Mouse (Mus musculus) midbrain, embryonic 14.5 days (tissue): ENCODE measurements around the gene Maml3. TPM values are rescaled to one million over a fixed set of nuclear protein-coding genes. Genes with fewer than 3 reads are reported as not detected.

Experiments
- ATAC-seq: fragments of 200-750 bp; cut with Nextera tagmentation; 2 replicates; pipeline ENCODE4 v1.8.0; 2017; ENCODE audit warnings: moderate number of reproducible peaks, moderate library complexity; ENCODE audit not compliant: low FRiP score, low TSS enrichment
- DNase-seq: peaks from one replicate; pipeline ENCODE4 v3.0.0-alpha.2; 2015
- H3K27ac ChIP-seq: fragments of 300-500 bp; sonication (generic); replicated peaks from 2 replicates; pipeline ENCODE4 v1.5.1; 2014; ENCODE audit warnings: mild to moderate bottlenecking, low read depth, low read length, moderate library complexity
- H3K27me3 ChIP-seq: fragments of 300-500 bp; sonication (generic); 2 replicates; pipeline ENCODE4 v1.6.1; 2014; ENCODE audit warnings: low read length, control low read depth, mixed read lengths; ENCODE audit not compliant: control insufficient read depth, insufficient read depth
- H3K36me3 ChIP-seq: fragments of 300-500 bp; sonication (generic); 2 replicates; pipeline ENCODE4 v1.6.1; 2014; ENCODE audit warnings: low read length, control low read depth; ENCODE audit not compliant: control insufficient read depth, insufficient read depth
- H3K4me1 ChIP-seq: fragments of 300-500 bp; sonication (generic); 2 replicates; pipeline ENCODE4 v1.6.1; 2014; ENCODE audit warnings: mild to moderate bottlenecking, antibody characterized with exemption, low read length, control low read depth; ENCODE audit not compliant: control insufficient read depth, insufficient read depth
- H3K4me2 ChIP-seq: fragments of 300-500 bp; sonication (generic); 2 replicates; pipeline ENCODE4 v1.6.1; 2014; ENCODE audit warnings: mild to moderate bottlenecking, low read length, moderate library complexity
- H3K4me3 ChIP-seq: fragments of 300-500 bp; sonication (generic); replicated peaks from 2 replicates; pipeline ENCODE4 v1.5.1; 2014; ENCODE audit warnings: low read depth, low read length
- H3K9ac ChIP-seq: fragments of 300-500 bp; sonication (generic); replicated peaks from 2 replicates; pipeline ENCODE4 v1.6.1; 2014; ENCODE audit warnings: mild to moderate bottlenecking, low read length, moderate library complexity
- H3K9me3 ChIP-seq: fragments of 300-500 bp; sonication (generic); 2 replicates; pipeline ENCODE4 v1.6.1; 2016; ENCODE audit warnings: low read length, control low read depth, mixed read lengths; ENCODE audit not compliant: control insufficient read depth
- WGBS: fragments of 180-500 bp; shearing (Covaris S2); extraction: QIAGEN DNeasy Blood & Tissue Kit; methylation state at CpG from one replicate; pipeline ENCODE4 v1.1.7; 2014; 5-methylcytosine and 5-hydroxymethylcytosine counted together
- polyA plus RNA-seq: library from polyadenylated mRNA; unstranded; fragments of >200 nt; fragmentation: Nextera tagmentation; extraction: Ambion mirVana; gene quantifications from 2 replicates; pipeline ENCODE4 v1.2.1, GENCODE M21; 2014

The Maml3 gene
- polyA plus RNA-seq, 1 experiment from 2014 or later, result 10.3 TPM

DNA sequence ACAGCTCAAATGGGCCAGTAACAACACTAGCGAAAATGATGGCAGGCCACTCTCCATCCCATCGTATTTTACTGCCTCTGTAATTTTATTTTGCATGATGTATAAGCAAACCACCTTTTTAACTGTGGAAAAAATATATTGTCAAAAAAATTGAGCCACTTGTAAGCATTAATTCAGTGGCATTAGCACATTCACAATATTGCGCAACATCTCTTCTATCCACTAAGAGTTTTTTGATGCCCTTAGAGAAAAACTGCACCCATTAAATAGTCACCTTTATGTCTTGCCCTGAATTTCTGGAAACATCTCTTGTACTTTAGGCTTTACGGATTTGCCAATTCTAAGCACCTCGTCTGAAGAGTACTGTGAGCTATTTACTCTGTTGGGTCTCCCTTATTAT lies 347.8 kb downstream of the Maml3 start:
- Histone ChIP-seq H3K4me3 (no peak overlapping the region), H3K27ac (no peak overlapping the region), H3K4me2 (no peak overlapping the region), H3K27me3 (no peaks in the 10 kb centered on the region), H3K36me3 (no peaks in the 10 kb centered on the region), H3K9me3 (no peaks in the 10 kb centered on the region), H3K4me1 (0 out of 2 replicates have a peak, but pooled peaks cover 8% of the 10 kb centered on the region), H3K9ac (no peak overlapping the region)
- 96% methylated on average over 5 of the region's 5 CpGs for WGBS
- ATAC-seq (no peak), DNase-seq (no peak)

DNA sequence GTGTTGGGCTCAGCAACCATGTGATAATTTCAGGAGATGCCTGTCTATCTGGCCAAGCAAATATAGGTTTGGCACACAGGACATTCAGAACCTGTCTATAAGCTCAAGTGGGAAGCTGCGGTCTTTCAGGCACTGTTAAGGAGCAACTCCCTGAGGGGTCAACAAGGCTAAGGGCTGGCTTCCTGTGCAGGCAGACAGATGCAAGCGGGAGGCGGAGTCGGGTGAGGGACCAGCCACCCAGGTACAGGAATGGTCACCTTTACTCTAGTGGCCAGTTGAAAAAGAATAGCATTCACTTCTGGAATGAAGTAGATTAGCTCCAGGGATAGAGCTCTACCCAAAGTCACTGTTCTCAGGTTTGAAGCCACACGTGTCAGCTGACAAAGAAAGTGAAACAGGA lies 348.6 kb downstream of the Maml3 start:
- ATAC-seq, result no peak
- 97% methylated on average over 5 of the region's 5 CpGs for WGBS

DNA sequence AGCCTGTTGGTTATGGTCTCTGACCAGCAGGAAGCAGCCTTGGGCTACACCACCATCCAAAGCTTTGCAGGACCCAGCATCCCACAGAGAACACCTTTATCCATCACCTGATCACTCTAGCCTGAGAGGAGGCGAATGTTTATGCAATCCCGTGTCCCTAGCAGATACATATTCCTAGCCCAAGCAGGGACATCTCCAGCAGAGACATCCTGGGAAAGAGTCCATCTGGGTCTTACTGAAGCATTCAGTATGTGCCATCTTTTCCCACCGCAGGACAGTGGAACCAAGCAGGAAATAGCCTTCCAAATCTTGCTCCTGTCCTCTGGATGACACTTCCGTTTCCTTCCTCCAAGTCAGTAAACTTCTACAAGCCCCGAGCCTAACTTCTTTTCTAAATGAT lies 351.6 kb downstream of the Maml3 start:
- H3K4me3 ChIP-seq, result no peak overlapping the region
- WGBS, result 89% methylated on average over 5 of the region's 5 CpGs
- peaks cover 25% of the 10 kb centered on the region for H3K4me1 ChIP-seq
- no peak for DNase-seq
- no peaks in the 10 kb centered on the region for H3K27me3 ChIP-seq
- H3K27ac ChIP-seq, result no peak overlapping the region
- H3K4me2 ChIP-seq, result no peak overlapping the region
- no peaks in the 10 kb centered on the region for H3K36me3 ChIP-seq
- no peaks in the 10 kb centered on the region for H3K9me3 ChIP-seq
- no peak for ATAC-seq
- H3K9ac ChIP-seq, result no peak overlapping the region

More for the DNA sequence above, 348.6 kb downstream of the Maml3 start:
- Histone ChIP-seq H3K27me3 (no peaks in the 10 kb centered on the region), H3K4me2 (no peak overlapping the region), H3K9ac (no peak overlapping the region), H3K4me1 (0 out of 2 replicates have a peak, but pooled peaks cover under 1% of the 10 kb centered on the region), H3K36me3 (no peaks in the 10 kb centered on the region), H3K27ac (no peak overlapping the region), H3K9me3 (no peaks in the 10 kb centered on the region), H3K4me3 (no peak overlapping the region)
- DNase-seq, result no peak

DNA sequence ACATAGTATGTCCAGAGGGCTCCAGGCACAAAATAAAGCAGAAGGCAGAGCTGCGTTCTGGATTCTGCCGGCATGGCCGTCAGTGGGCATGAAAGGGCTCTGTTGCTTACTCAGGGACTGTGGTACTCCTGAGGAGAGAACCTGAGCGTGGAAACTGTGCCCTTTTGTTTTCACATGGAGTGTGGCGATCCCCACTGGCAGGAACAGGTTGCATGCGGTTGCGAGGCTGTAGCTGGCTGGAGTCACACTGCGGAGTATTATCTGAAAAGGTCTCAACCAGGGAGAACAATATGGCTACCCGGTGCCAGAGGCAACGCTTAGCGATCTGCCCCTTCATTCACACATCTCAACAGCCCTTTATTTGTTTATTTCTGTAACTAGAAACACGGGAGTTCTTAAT lies 353.4 kb downstream of the Maml3 start:
- no peaks in the 10 kb centered on the region for H3K9me3 ChIP-seq
- H3K4me3 ChIP-seq, result no peak overlapping the region
- no peak overlapping the region for H3K9ac ChIP-seq
- H3K27me3 ChIP-seq, result no peaks in the 10 kb centered on the region
- peak overlapping the region; percentile 92 for H3K27ac ChIP-seq
- DNase-seq, result no peak
- ATAC-seq, result no peak
- H3K4me2 ChIP-seq, result no peak overlapping the region
- no peaks in the 10 kb centered on the region for H3K36me3 ChIP-seq
- WGBS, result 62% methylated on average over 12 of the region's 12 CpGs
- peaks cover 26% of the 10 kb centered on the region for H3K4me1 ChIP-seq

DNA sequence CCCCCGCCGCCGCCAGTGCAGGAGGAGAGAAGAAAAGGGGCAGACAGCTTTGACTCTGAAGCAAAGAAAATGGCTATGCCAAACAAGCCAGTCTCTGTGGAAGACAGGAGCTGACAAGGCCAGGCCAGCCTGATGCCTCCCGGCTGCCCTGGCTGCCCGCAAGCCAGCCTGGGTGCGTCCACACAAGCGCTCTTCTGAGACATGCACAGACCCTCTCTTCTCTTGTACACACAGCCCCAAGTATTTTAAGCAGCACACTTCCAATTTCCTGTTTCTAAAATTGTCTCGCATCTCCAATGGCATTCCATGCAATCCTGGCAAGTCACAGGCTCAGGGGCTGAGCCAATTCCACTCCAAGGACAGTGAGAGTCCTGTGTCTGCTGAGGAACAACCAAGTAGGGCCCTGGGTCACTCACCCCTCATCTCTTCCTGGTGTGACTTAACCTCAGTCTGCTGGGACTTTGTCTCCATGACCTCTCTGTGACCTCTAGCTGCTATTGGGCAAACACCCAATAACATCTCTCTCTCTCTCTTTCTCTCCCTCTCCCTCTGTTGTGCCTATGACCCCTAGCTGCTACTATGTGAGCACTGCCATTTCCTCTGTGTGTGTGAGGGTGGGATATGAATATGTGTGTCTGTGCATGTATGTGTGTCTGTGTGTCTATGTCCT lies 354.9 kb downstream of the Maml3 start:
- ATAC-seq, result peak; percentile 58; the same call in 1 of the 2 replicates
- H3K4me2 ChIP-seq, result peak overlapping the region; percentile 23; the same call in 1 of the 2 replicates
- H3K27ac ChIP-seq, result peak overlapping the region; percentile 92
- peaks cover 26% of the 10 kb centered on the region for H3K4me1 ChIP-seq
- no peaks in the 10 kb centered on the region for H3K27me3 ChIP-seq
- WGBS, result 17% methylated on average over 8 of the region's 8 CpGs
- H3K9ac ChIP-seq, result peak overlapping the region; percentile 30; the same call in 1 of the 2 replicates
- H3K36me3 ChIP-seq, result no peaks in the 10 kb centered on the region
- no peaks in the 10 kb centered on the region for H3K9me3 ChIP-seq
- no peak for DNase-seq
- H3K4me3 ChIP-seq, result no peak overlapping the region

DNA sequence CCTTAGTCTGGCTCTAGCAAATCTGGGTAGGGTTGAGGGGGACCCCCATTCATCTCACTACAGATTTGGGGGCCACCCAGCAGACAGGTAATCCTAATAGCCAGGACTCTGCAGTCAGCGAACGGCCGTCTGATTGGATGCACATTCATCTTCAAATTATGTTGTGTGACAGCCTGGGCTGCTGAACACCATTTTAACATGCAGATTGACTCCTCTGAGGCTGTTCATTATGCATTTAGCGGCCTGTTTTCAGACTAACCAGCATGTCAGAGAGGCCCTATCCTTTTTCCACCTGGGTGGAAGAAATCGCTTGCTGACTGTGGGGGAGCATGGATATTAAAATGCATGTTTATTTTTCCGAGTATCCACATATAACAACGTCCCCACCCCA lies 355.5 kb downstream of the Maml3 start:
- H3K4me2 ChIP-seq, result peak overlapping the region; percentile 23; the same call in 1 of the 2 replicates
- H3K9me3 ChIP-seq, result no peaks in the 10 kb centered on the region
- peak overlapping the region; percentile 30; the same call in 1 of the 2 replicates for H3K9ac ChIP-seq
- H3K36me3 ChIP-seq, result no peaks in the 10 kb centered on the region
- peak overlapping the region; percentile 92 for H3K27ac ChIP-seq
- 7% methylated on average over 7 of the region's 7 CpGs for WGBS
- ATAC-seq (peak; percentile 74; the same call in 1 of the 2 replicates), DNase-seq (peak; percentile 73)
- H3K27me3 ChIP-seq, result no peaks in the 10 kb centered on the region
- H3K4me1 ChIP-seq, result peaks cover 26% of the 10 kb centered on the region
- H3K4me3 ChIP-seq, result no peak overlapping the region

DNA sequence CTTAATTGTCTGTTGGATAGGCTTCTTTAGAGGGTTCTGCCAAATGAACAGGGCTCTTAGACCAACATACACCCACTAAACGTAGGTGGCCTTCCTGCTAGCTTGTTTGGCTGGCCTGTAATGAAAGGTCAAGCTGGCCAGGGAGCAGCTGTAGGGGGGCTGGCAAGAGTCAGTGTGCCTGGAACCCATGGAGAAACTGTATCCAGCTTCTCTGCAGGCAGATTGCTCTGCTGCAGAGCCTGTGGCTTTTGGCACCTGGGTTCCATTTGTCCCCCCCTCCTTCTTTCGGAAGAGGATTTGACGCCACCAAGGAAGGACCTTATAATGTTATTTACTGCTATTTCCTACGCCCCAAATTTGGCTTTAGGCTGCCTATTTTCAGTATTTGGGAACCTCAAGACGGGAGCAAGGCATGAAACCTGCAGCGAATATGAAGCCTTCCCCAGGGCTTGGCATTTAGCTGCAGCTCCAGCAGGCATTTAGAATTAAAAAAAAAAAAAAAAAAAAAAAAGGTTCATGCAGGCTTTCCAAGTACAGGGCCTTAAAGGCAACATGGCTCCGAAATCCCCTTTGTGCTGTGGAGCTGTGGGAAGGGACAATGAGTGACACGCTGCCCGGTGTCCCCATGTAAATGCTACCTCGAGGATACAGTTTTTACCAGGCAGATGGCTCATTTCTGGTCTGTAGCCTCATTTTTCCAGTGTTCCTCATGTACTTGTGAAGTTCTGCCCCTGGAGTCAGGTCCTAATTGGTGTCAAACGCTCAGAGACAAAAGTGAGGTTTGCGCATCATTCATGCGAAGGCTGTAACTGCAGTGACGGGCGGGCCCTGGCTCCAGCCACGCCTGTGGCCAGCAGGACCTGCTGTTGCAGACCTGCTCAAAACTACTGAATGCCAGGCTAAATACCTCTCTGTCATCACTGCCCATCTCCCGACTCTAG lies 356.2 kb downstream of the Maml3 start:
- H3K36me3 ChIP-seq, result no peaks in the 10 kb centered on the region
- WGBS, result 50% methylated on average over 17 of the region's 17 CpGs
- H3K4me3 ChIP-seq, result no peak overlapping the region
- DNase-seq, result peak; percentile 57
- H3K9ac ChIP-seq, result 0 out of 2 replicates have a peak overlapping the region, but pooled peaks have one; percentile 28
- H3K27me3 ChIP-seq, result no peaks in the 10 kb centered on the region
- peak overlapping the region; percentile 92 for H3K27ac ChIP-seq
- ATAC-seq, result peak; percentile 63; the same call in 1 of the 2 replicates
- H3K4me2 ChIP-seq, result no peak overlapping the region
- peaks cover 26% of the 10 kb centered on the region for H3K4me1 ChIP-seq
- no peaks in the 10 kb centered on the region for H3K9me3 ChIP-seq

DNA sequence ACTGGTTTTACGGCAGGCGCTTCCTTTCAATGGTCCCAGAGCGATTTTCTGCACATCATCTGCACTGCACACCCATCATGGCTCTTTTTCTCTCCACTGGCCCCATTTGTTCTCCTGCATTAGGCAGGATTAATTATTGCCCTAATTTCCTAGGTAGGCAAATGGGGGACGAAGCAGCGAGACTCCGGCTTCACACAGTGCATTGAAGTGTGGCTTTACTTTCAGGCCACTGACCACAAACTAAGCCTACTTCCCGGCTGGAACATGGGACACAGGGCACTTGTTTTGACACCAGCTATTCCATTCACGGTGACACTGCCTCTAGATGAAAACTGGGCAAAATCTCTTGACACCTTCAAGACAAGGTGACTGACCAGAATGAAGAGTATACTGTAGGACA lies 358.1 kb downstream of the Maml3 start:
- peaks cover 26% of the 10 kb centered on the region for H3K4me1 ChIP-seq
- WGBS, result 81% methylated on average over 8 of the region's 8 CpGs
- H3K36me3 ChIP-seq, result no peaks in the 10 kb centered on the region
- no peak overlapping the region for H3K9ac ChIP-seq
- no peak overlapping the region for H3K4me3 ChIP-seq
- no peak overlapping the region for H3K27ac ChIP-seq
- no peak for ATAC-seq
- DNase-seq, result no peak
- no peaks in the 10 kb centered on the region for H3K27me3 ChIP-seq
- no peak overlapping the region for H3K4me2 ChIP-seq
- H3K9me3 ChIP-seq, result no peaks in the 10 kb centered on the region
